Mouse (Mus musculus) megakaryocyte-erythroid progenitor cell, adult 5-6 weeks (primary cell): ENCODE data around the gene Ccr2. TPM values are rescaled to one million over a fixed set of nuclear protein-coding genes. Genes with fewer than 3 reads are reported as not detected.
"Not testable (repeated sequence)": the region's sequence is repeated elsewhere in the genome, so short reads cannot be mapped to it uniquely, and the experiment has no call there.

Source experiments
- ATAC-seq: replicated peaks from 2 replicates; pipeline ENCODE4 v1.8.0; 2016; ENCODE audit warnings: mild to moderate bottlenecking, inconsistent platforms; ENCODE audit not compliant: severe bottlenecking, poor library complexity, low FRiP score, low TSS enrichment
- total RNA-seq, 2 experiments: library from RNA; stranded (forward) in 1 of 2; stranded (reverse) in 1 of 2; fragments of 200-1000, 215-1000 nt in 1 of 2; fragments of >200 nt in 1 of 2; fragmentation: Nextera tagmentation in 1 of 2; gene quantifications; 2 replicates each; pipeline ENCODE4 v1.2.3; 2014 to 2017

Gene Ccr2
- total RNA-seq, 2 experiments from 2014 or later: 0.37 to 23.4 TPM

DNA sequence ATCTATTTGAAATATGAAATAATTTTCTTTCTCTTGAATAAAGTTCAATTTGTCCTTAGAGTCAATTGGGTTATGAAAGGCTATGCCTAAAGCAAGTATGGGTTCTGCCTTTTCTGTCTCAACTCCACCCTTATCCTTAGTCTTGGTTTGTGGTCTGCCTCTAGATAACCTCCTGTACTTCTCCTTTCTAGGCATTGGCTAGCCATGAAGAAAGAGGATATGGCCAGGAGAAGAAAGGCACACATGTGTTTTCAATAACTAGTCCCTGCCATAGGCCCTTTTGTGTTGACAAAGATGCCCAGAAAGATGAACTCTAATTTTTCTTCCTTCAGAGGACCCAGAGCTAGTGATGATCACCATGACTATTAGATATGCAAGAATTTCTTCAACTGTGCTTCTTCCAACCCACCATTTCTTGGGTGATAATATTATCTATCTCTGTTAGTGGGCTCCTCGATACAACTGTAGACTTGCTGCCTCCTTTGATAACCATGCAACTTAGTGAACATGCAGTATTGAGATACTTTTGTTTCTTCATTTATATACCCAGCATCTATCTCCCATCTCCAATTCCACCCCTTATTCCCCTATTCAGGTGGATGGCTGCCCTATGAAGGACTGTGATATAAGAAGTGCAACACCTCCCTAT, 11.0 kb downstream of the Ccr2 start:
- ATAC-seq: peak; percentile 79

DNA sequence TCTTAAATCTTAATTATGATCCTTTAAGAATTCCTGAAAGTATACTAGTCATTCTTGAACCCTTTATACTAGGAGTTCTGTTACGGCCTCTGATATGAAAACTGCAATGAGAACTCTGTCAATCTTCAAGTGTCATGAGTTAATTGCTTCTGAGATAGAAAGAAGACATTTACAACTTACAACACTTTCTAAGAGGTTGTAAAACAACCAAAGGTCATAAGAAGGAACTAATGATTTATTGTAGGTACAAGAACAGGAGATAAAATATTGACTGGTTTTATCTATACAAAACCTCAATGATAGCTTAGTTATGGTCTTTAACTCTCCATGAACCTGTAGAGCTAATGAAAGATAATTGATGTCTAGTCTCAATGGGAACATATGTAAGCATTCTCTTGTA, 12.0 kb downstream of the Ccr2 start:
- no peak for ATAC-seq

- ATAC-seq: peak; percentile 99
Measured at GRCm38 (mm10) chr9:124118489-124118888, 16.7 kb downstream of the Ccr2 start.

DNA sequence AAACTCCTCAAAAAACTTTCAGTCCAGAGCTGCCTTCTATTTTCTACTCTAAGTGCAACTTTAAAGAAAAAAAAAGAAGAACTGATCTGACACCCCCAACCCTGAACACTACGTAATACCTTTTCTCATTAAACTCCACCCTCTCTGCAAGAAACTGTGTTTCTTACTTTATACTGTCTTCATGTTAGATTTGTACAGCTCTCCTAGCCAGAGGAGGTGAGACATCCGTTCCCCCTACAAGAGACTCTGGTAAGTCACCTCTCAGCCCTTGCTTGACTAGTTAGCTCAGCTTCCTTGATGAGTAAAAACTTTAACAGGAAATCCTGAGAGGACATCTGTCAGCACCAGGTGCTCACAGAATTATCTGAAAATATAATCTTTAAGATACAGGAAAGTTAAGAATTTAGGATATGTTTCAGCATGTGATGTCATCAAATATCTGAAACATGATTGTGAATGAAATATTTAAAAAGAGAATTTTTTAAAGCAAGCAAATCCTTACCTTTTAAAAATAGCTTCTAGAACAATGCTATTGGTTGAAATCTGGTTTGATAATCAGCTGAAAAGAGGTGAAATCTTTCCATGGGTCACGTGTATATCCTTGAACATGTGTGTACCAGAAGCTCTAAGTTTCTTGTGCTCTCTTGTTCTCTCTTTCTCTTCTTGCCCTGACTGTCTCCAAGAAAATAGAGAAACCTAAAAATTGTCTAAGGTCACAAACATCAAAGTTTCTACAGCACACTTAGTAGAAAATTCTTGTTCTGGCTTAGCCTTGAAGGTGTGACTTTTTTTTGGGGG, 19.8 kb downstream of the Ccr2 start, which contains the start of gene Ccr5:
TSS of gene Ccr5 (plus strand) at position 157 of the 798 bp plus-strand sequence.
- ATAC-seq: no peak

- no peak for ATAC-seq
Measured at GRCm38 (mm10) chr9:124125576-124125975, 23.8 kb downstream of the Ccr2 start.

DNA sequence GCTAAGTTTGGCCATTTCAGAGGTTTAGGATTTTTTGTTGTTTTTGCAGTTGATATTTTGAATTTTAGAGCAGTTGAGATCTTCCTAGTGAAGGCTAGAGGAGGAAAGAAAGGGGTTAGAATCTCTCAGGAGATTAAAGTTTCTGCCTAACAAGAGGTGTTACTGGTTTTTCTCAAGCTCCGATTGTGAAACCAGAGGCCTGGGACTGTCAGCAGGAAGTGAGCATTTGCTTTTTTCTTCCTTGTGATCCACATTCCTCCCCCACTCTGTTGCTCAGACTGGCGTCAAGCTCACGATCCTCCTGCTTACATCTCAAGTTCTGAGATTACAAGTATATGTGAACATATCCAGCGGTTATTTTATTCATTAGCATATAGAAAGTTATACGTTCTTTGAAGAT, 24.6 kb downstream of the Ccr2 start:
- ATAC-seq: no peak

DNA sequence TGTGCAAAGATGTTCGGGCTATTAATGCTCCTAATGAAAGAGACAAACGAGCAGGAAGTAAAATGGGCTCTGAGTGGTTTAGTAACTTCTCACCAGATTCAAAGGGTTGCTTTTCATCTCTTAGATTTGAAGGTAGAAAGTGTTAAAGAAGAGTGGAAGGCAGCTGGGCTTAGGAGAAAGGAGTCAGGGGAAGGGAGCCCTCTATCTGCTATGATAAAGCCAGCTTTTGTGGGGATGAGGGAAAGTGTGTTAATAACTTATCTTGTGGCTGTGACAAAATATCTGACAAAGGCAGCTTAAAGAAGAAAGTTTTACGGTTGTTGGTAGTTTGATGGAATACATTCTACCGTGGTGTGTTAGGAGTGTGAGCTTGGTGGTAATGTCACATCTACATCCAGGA, 25.7 kb downstream of the Ccr2 start:
- ATAC-seq: 0 out of 2 replicates have a peak, but pooled peaks have one; percentile 42

- ATAC-seq: peak; percentile 77
Measured at GRCm38 (mm10) chr9:124128379-124128778, 26.6 kb downstream of the Ccr2 start.

DNA sequence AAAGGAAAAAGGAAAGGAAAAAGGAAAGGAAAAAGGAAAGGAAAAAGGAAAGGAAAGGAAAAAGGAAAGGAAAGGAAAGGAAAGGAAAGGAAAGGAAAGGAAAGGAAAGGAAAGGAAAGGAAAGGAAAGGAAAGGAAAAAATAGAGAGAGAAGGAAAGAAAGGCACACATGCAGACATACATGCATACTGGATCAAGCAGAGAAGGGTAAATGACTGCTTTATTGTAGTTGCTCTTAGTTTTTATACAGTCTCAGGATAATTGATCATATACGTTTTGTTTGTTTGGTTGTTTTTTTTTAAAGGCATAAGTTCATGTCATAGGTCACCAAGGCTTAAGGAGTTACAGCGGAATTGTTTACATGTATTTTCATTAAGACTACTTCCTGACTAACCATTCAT, 31.1 kb downstream of the Ccr2 start:
- ATAC-seq: not testable (repeated sequence)

- not testable (repeated sequence) for ATAC-seq
Measured at GRCm38 (mm10) chr9:124134919-124135318, 33.2 kb downstream of the Ccr2 start.

DNA sequence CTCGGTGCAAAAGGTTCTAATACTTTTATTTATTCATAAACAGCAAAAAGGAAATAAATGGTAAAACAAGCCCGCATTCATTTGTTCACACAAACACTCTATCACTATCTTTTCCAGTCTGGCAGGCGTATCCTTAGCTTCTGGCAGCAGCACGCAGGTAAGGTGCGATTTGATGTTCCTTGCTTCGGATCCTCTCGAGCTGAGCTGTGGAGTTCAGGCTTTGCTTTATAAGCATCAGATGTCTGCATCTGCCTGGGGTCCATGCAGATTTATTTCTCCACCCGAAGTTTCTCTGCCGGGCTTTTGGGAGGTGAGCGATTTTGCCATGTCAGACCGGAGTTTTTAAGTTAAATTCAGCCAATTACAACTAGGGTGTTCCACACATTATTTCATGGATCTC, 35.9 kb downstream of the Ccr2 start:
- ATAC-seq: peak; percentile 52

GRCm38 (mm10) chr9:124138055-124138775, 36.5 kb downstream of the Ccr2 start:
- peak; percentile 100 for ATAC-seq

DNA sequence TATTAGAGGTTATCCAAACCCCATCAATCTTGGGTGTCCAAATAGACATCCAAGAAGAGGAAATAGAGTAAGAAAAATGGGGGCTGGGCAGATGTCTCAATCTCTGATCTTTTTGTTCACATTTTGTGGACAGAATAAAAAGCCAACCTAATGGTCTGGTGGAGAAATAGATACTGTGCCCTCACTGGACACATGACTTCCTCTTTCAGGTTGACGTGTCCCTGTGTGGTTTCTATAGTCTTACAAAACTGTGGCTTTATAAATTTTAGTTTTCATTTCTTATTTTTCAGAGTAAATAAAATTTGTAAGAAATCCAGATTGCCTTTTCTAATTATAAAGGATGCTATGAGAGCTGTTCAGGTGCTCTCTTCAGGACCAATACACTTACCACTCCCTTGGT, 41.9 kb downstream of the Ccr2 start:
- ATAC-seq: no peak

DNA sequence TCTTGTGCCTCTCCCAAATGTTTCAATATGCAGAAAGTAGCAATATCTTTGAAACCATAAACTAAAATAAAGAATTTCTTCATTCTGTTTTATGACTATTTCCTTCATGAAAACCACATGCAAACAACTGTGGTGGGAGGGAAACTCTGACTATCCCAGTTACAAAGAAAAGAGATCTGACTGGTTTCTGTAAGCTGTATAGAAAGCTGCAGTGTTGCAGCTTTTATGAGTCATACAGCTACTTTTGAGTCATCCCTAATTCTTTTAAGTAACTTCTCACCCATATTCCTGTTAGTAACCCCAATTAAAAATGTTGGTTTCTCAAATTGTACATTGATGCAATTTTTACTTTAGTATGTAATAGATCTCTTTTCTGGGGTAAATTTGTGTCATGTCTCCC, 44.6 kb downstream of the Ccr2 start:
- ATAC-seq: no peak

Other genes starting within 250 kb of the Ccr2 start
- gene Xcr1, start 239.9 kb upstream of the Ccr2 start, total RNA-seq (2014; fragmentation: Nextera tagmentation): not detected in 2 replicates
- gene Xcr1, start 239.9 kb upstream of the Ccr2 start, total RNA-seq (2017): 0.23 TPM in 1 of 2 replicates, not detected in the other
- 0.64 TPM in 1 of 2 replicates, not detected in the other for gene Ccr1, start 133.3 kb upstream of the Ccr2 start, total RNA-seq (2014; fragmentation: Nextera tagmentation)
- not detected in 2 replicates for gene Ccr1, start 133.3 kb upstream of the Ccr2 start, total RNA-seq (2017)
- gene Ccr1l1, start 123.5 kb upstream of the Ccr2 start, total RNA-seq (2014; fragmentation: Nextera tagmentation): not detected in 2 replicates
- not detected in 2 replicates for gene Ccr1l1, start 123.5 kb upstream of the Ccr2 start, total RNA-seq (2017)
- gene Ccr3, start 80.0 kb upstream of the Ccr2 start, total RNA-seq (2014; fragmentation: Nextera tagmentation): not detected in 2 replicates
- gene Ccr3, start 80.0 kb upstream of the Ccr2 start, total RNA-seq (2017): not detected in 2 replicates
- gene Ccr5, start 19.6 kb downstream of the Ccr2 start, total RNA-seq (2014; fragmentation: Nextera tagmentation): not detected in 2 replicates
- gene Ccr5, start 19.6 kb downstream of the Ccr2 start, total RNA-seq (2017): 0.27 and 5.4 TPM in 2 replicates
- 10.1 and 18.4 TPM in 2 replicates for gene 2010315B03Rik, start 210.7 kb downstream of the Ccr2 start, total RNA-seq (2014; fragmentation: Nextera tagmentation)
- gene 2010315B03Rik, start 210.7 kb downstream of the Ccr2 start, total RNA-seq (2017): 11.7 and 25.2 TPM in 2 replicates